Mouse (Mus musculus): ENCODE data around the gene Shisa5.

The Shisa5 gene

GRCm38 (mm10) chr9:109022866-109023685, 15.3 kb upstream of the Shisa5 start:
- peak; percentile 48 for DNase-seq (ENCODE audit: low read depth, low spot score)

- DNase-seq (ENCODE audit: low read depth, low spot score): no peak
Observed at GRCm38 (mm10) chr9:109027521-109027920, 10.8 kb upstream of the Shisa5 start.

- DNase-seq (ENCODE audit: low read depth, low spot score): no peak
Observed at GRCm38 (mm10) chr9:109028421-109028820, 9.9 kb upstream of the Shisa5 start.

GRCm38 (mm10) chr9:109028919-109029318, 9.4 kb upstream of the Shisa5 start:
- DNase-seq (ENCODE audit: low read depth, low spot score): no peak

- no peak for DNase-seq (ENCODE audit: low read depth, low spot score)
Observed at GRCm38 (mm10) chr9:109030312-109030711, 8.1 kb upstream of the Shisa5 start.

- no peak for DNase-seq (ENCODE audit: low read depth, low spot score)
Observed at GRCm38 (mm10) chr9:109031001-109031400, 7.4 kb upstream of the Shisa5 start.

- no peak for DNase-seq (ENCODE audit: low read depth, low spot score)
Observed at GRCm38 (mm10) chr9:109031686-109032085, 6.7 kb upstream of the Shisa5 start.

- DNase-seq (ENCODE audit: low read depth, low spot score): no peak
Observed at GRCm38 (mm10) chr9:109032435-109032834, 5.9 kb upstream of the Shisa5 start.

- DNase-seq (ENCODE audit: low read depth, low spot score): no peak
Observed at GRCm38 (mm10) chr9:109038901-109039364, 568 bp downstream of the Shisa5 start.

- no peak for DNase-seq (ENCODE audit: low read depth, low spot score)
Observed at GRCm38 (mm10) chr9:109039681-109040080, 1.3 kb downstream of the Shisa5 start.

- DNase-seq (ENCODE audit: low read depth, low spot score): no peak
Observed at GRCm38 (mm10) chr9:109040216-109040615, 1.9 kb downstream of the Shisa5 start.

- DNase-seq (ENCODE audit: low read depth, low spot score): no peak
Observed at GRCm38 (mm10) chr9:109040906-109041305, 2.5 kb downstream of the Shisa5 start.

- no peak for DNase-seq (ENCODE audit: low read depth, low spot score)
Observed at GRCm38 (mm10) chr9:109041351-109041750, 3.0 kb downstream of the Shisa5 start.

GRCm38 (mm10) chr9:109046306-109046705, 7.9 kb downstream of the Shisa5 start:
- peak; percentile 87 for DNase-seq (ENCODE audit: low read depth, low spot score)

- peak; percentile 9 for DNase-seq (ENCODE audit: low read depth, low spot score)
Observed at GRCm38 (mm10) chr9:109049316-109049715, 11.0 kb downstream of the Shisa5 start.

GRCm38 (mm10) chr9:109049996-109050673, 11.8 kb downstream of the Shisa5 start:
- peak; percentile 79 for DNase-seq (ENCODE audit: low read depth, low spot score)

- DNase-seq (ENCODE audit: low read depth, low spot score): no peak
Observed at GRCm38 (mm10) chr9:109050674-109050997, 12.3 kb downstream of the Shisa5 start.

- peak; percentile 92 for DNase-seq (ENCODE audit: low read depth, low spot score)
Observed at GRCm38 (mm10) chr9:109051011-109051501, 12.7 kb downstream of the Shisa5 start.

GRCm38 (mm10) chr9:109051651-109052489, 13.5 kb downstream of the Shisa5 start:
- peak; percentile 90 for DNase-seq (ENCODE audit: low read depth, low spot score)

GRCm38 (mm10) chr9:109052490-109053260, 14.3 kb downstream of the Shisa5 start:
- peak; percentile 86 for DNase-seq (ENCODE audit: low read depth, low spot score)

- no peak for DNase-seq (ENCODE audit: low read depth, low spot score)
Observed at GRCm38 (mm10) chr9:109053366-109053765, 15.0 kb downstream of the Shisa5 start.

All from CD4-positive helper T cell, adult 2 months (primary cell).